ENCODE assay signal across 12 mouse cellular contexts in the genomic region with DNA sequence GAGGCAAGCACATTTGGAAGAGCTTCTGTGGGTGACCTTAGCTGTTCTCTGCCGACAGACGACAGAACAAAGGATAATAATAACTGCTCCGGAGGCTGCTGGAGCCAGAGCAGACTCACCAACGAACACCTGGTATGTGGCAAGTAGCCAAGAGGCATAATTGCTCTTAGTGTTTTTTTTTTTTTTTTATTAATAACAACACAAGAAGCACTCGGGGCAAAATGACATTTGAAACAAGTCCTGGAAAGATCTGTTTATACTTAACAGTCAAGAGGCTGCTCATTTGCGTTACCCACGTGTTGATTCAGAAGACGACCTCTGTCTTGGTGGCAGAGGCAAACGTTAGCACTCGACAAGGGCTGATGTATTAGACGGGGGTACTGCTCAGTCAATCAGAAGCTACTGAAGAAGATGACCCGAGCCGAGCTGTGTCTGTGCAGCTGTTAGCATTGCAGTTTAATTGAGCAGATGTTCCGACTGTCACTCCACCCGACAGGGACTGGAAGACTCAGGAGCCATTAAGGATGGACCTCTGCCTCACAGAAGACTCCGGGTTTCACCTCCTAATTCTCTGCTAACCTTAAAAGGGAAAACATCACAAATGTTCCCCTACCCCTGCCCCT.
DNase-seq lines count a peak whose midpoint lies in the region; ATAC-seq lines count a peak whose summit lies in the region.
"Had no signal": no experiment of that assay in that cellular context is flagged by ENCODE, and none has a peak within 500 bp of the region (broad histone marks: within the 10 kb centered on the region; RNA-seq: fewer than 3 reads in every experiment).

No protein-coding gene starts in this region.

- H3K36me3 ChIP-seq in limb, embryonic 12.5 days = no peaks in the 10 kb centered on the region
- no peaks in the 10 kb centered on the region for H3K36me3 ChIP-seq in limb, embryonic 10.5 days
- no peaks in the 10 kb centered on the region for H3K36me3 ChIP-seq in embryonic facial prominence, embryonic 14.5 days (ENCODE audit: control insufficient read depth, insufficient read depth, low read length)

- H3K4me3 ChIP-seq in limb, embryonic 12.5 days (replicated peaks) = no peak overlapping the region
- H3K4me3 ChIP-seq in limb, embryonic 10.5 days = no peak overlapping the region
- H3K4me3 ChIP-seq in embryonic facial prominence, embryonic 14.5 days (ENCODE audit: low read depth, low read length) = no peak overlapping the region

- peaks cover 31% of the 10 kb centered on the region for H3K4me1 ChIP-seq in limb, embryonic 12.5 days (replicated peaks)
- H3K4me1 ChIP-seq in limb, embryonic 10.5 days = peaks cover 24% of the 10 kb centered on the region
- H3K4me1 ChIP-seq in embryonic facial prominence, embryonic 14.5 days (ENCODE audit: control insufficient read depth, insufficient read depth, low read length) = peaks cover 12% of the 10 kb centered on the region

- H3K9ac ChIP-seq in limb, embryonic 12.5 days (replicated peaks) = no peak overlapping the region
- no peak overlapping the region for H3K9ac ChIP-seq in embryonic facial prominence, embryonic 14.5 days (ENCODE audit: low read depth, low read length)
- H3K9ac ChIP-seq: liver, embryonic 14.5 days had no signal

- DNase-seq in cerebellum, postnatal 10 days = peak; percentile 20 to 32
- DNase-seq in cerebellum, adult 8-10 months = no peak
- no peak for DNase-seq in limb, embryonic 10.5 days (ENCODE audit: low spot score)
- DNase-seq in embryonic facial prominence, embryonic 14.5 days (ENCODE audit: low spot score) = peak; percentile 84
- peak; percentile 65 to 69 for DNase-seq in heart, postnatal 10 days
- no peak for DNase-seq in spleen, adult 18-20 months
- DNase-seq in adrenal gland, postnatal 10 days = no peak
- DNase-seq: B cell, adult 2 months; layer of hippocampus, adult 9-11 months; right cerebral cortex, postnatal 14 days had no signal

- H3K9me3 ChIP-seq in limb, embryonic 12.5 days = peaks cover 2% of the 10 kb centered on the region; the same call in 1 of the 2 replicates
- H3K9me3 ChIP-seq in limb, embryonic 10.5 days (replicated peaks) = no peaks in the 10 kb centered on the region
- peaks cover 3% of the 10 kb centered on the region; the same call in 1 of the 2 replicates for H3K9me3 ChIP-seq in embryonic facial prominence, embryonic 14.5 days (ENCODE audit: control insufficient read depth, low read length)

- no peak for ATAC-seq in limb, embryonic 12.5 days (ENCODE audit: insufficient number of reproducible peaks, insufficient read depth, low FRiP score, low TSS enrichment, low read depth)
- ATAC-seq in embryonic facial prominence, embryonic 14.5 days (ENCODE audit: low read depth) = peak; percentile 34

- H3K4me2 ChIP-seq in limb, embryonic 12.5 days = peak overlapping the region; percentile 28; the same call in 1 of the 2 replicates
- H3K4me2 ChIP-seq in embryonic facial prominence, embryonic 14.5 days (ENCODE audit: low read depth, low read length) = no peak overlapping the region

- no peaks in the 10 kb centered on the region for H3K27me3 ChIP-seq in limb, embryonic 12.5 days
- H3K27me3 ChIP-seq in limb, embryonic 10.5 days (ENCODE audit: low read depth, poor library complexity, severe bottlenecking) = no peaks in the 10 kb centered on the region
- H3K27me3 ChIP-seq in embryonic facial prominence, embryonic 14.5 days (replicated peaks; ENCODE audit: control insufficient read depth, insufficient read depth, low read length) = no peaks in the 10 kb centered on the region

- peak overlapping the region; percentile 18; the same call in 1 of the 2 replicates for H3K27ac ChIP-seq in limb, embryonic 12.5 days
- no peak overlapping the region for H3K27ac ChIP-seq in limb, embryonic 10.5 days
- peak overlapping the region; percentile 24; the same call in 1 of the 2 replicates for H3K27ac ChIP-seq in embryonic facial prominence, embryonic 14.5 days (replicated peaks; ENCODE audit: low read depth, low read length)
- H3K27ac ChIP-seq: liver, embryonic 14.5 days had no signal

- 20% methylated on average over 16 of the region's 16 CpGs for WGBS in limb, embryonic 12.5 days
- 40% methylated on average over 16 of the region's 16 CpGs for WGBS in limb, embryonic 10.5 days
- WGBS in embryonic facial prominence, embryonic 14.5 days = 24% methylated on average over 16 of the region's 16 CpGs

- intact Hi-C loops in heart, postnatal 10 days (cut with DNase I) = loop anchor here (5.0 kb wide), 2 partner anchors 43 to 157 kb away; partner anchors contain the start of gene Rap1b

Comparison
In these comparisons a context has a peak if more than half of its experiments do, and no peak if none do; other contexts are left out.
1. DNase-seq: peak in cerebellum, postnatal 10 days (2 of 2), embryonic facial prominence, embryonic 14.5 days (single experiment) and heart, postnatal 10 days (2 of 2); none in cerebellum, adult 8-10 months (single experiment), limb, embryonic 10.5 days (single experiment), spleen, adult 18-20 months (0 of 2) and adrenal gland, postnatal 10 days (single experiment).